Mouse (Mus musculus) ES-E14 (cell line): ENCODE results near the gene Dgat2. TPM values are rescaled to one million over a fixed set of nuclear protein-coding genes. Genes with fewer than 3 reads are reported as not detected.

Experiments used
- DNase-seq: peaks from one replicate; pipeline ENCODE4 v3.0.0-alpha.2; 2013; ENCODE audit warnings: low read depth, low spot score
- H3K27ac ChIP-seq: 2 replicates; pipeline ENCODE4 v1.5.1; 2012; ENCODE audit warnings: low read depth, mild to moderate bottlenecking, low read length, moderate library complexity, mixed read lengths; ENCODE audit not compliant: poor library complexity, insufficient read depth, severe bottlenecking
- H3K36me3 ChIP-seq: 2 replicates; pipeline ENCODE4 v1.6.1; 2012; ENCODE audit warnings: mild to moderate bottlenecking, low read length, moderate library complexity, mixed read lengths; ENCODE audit not compliant: control insufficient read depth, poor library complexity, insufficient read depth, severe bottlenecking
- H3K4me1 ChIP-seq, 2 experiments: fragments of 150-350 bp in 1 of 2; sonication (generic) in 1 of 2; 2 replicates each; pipeline ENCODE4 v1.6.1; 2012; ENCODE audit warnings: low read length in 2 of 2, mild to moderate bottlenecking in 1 of 2, mixed read lengths in 1 of 2; ENCODE audit not compliant: control insufficient read depth in 2 of 2, insufficient read depth in 2 of 2, poor library complexity in 1 of 2
- H3K4me3 ChIP-seq, 2 experiments: fragments of 150-350 bp in 1 of 2; sonication (generic) in 1 of 2; 2 replicates each; pipeline ENCODE4 v1.5.1; 2012; ENCODE audit warnings: low read length in 2 of 2, low read depth in 1 of 2, mild to moderate bottlenecking in 1 of 2, mixed read lengths in 1 of 2; ENCODE audit not compliant: insufficient read depth in 1 of 2, poor library complexity in 1 of 2, severe bottlenecking in 1 of 2
- H3K9ac ChIP-seq: 2 replicates; pipeline ENCODE4 v1.6.1; 2012; ENCODE audit warnings: low read depth, mild to moderate bottlenecking, low read length, mixed read lengths; ENCODE audit not compliant: poor library complexity, insufficient read depth, severe bottlenecking
- H3K9me3 ChIP-seq: fragments of 150-350 bp; sonication (generic); 2 replicates; pipeline ENCODE4 v1.6.1; 2012; ENCODE audit warnings: low read depth, mild to moderate bottlenecking, low read length; ENCODE audit not compliant: control insufficient read depth, insufficient read depth
- CHD2 ChIP-seq: IDR thresholded peaks from 2 replicates; pipeline ENCODE4 v1.6.1; 2014; ENCODE audit warnings: mild to moderate bottlenecking, low read depth, low read length, inconsistent platforms
- HCFC1 ChIP-seq: IDR thresholded peaks from 2 replicates; pipeline ENCODE4 v1.6.1; 2012; ENCODE audit warnings: low read length, inconsistent platforms, borderline replicate concordance; ENCODE audit not compliant: insufficient read depth
- MAFK ChIP-seq: IDR thresholded peaks from 2 replicates; pipeline ENCODE4 v1.6.1; 2014; ENCODE audit warnings: mild to moderate bottlenecking, low read depth, low read length, inconsistent platforms; ENCODE audit not compliant: insufficient read depth
- ZC3H11A ChIP-seq: IDR thresholded peaks from 2 replicates; pipeline ENCODE4 v1.6.1; 2012; ENCODE audit warnings: low read depth, mild to moderate bottlenecking, inconsistent platforms, low read length, borderline replicate concordance
- ZNF384 ChIP-seq: IDR thresholded peaks from 2 replicates; pipeline ENCODE4 v1.6.1; 2012; ENCODE audit warnings: low read depth, low read length, inconsistent platforms
- in situ Hi-C, 2 experiments: fragments of 600-800 bp; cut with MboI; formaldehyde crosslinking; loops; one replicate each; pipeline ENCODE4 v1.15.1; 2025; ENCODE audit warnings: low sequenced_read_pairs in 2 of 2, inconsistent platforms in 1 of 2; ENCODE audit not compliant: unreplicated experiment in 2 of 2
- total RNA-seq: library from RNA; depleted of rRNA; stranded (reverse); fragments of 300-350 nt; gene quantifications from 2 replicates; pipeline ENCODE4 v1.2.3, GENCODE M21; 2012

Gene Dgat2
- total RNA-seq, 1 experiment: 17.0 TPM

DNA sequence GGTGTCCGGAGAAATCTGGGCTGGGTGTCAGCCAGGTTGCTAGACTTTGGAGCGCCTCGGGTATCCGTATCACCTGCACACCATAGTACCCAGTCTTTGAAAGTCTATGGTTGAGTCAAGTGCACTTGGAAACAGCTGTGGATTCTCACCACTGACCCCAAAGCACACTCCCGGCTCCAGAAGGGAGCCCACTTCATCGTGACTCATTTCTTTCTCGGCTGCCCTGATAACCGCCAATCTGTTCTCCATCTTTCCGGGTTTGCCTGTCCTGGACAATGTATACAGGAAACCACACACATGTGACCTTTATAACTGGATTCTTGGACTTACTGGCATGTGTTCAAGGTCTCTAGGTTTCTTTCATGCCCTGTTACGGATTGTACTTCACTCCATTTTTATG is 44.1 kb upstream of the Dgat2 start:
- Histone ChIP-seq H3K4me1 (no peaks in the 10 kb centered on the region), H3K4me3 (no peak overlapping the region), H3K9ac (no peak overlapping the region), H3K9me3 (no peaks in the 10 kb centered on the region), H3K27ac (no peak overlapping the region), H3K36me3 (no peaks in the 10 kb centered on the region)
- TF ChIP-seq ZNF384 (no peak), ZC3H11A (no peak), HCFC1 (no peak), MAFK (no peak), CHD2 (no peak)
- in situ Hi-C loops: no loop called here
- no peak for DNase-seq

DNA sequence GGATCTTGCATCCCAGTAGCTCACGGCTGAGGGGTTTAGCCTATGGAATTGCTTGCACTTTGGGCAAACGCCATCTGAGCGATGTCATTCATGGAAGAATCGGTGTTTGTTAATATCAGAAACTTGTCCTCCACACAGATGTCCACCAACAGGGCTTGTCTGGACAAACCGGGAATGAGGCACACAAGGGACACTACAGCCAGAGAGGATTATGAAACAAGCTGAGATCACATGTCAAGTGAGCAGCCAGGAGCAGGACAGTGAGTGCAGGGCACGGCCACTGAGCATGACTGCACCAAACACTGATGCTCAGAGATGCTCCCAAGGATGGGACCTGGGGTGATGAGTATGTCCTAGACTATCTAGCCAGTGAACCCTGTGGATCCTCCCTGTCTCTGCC is 42.9 kb upstream of the Dgat2 start:
- no peaks in the 10 kb centered on the region for H3K4me1 ChIP-seq

DNA sequence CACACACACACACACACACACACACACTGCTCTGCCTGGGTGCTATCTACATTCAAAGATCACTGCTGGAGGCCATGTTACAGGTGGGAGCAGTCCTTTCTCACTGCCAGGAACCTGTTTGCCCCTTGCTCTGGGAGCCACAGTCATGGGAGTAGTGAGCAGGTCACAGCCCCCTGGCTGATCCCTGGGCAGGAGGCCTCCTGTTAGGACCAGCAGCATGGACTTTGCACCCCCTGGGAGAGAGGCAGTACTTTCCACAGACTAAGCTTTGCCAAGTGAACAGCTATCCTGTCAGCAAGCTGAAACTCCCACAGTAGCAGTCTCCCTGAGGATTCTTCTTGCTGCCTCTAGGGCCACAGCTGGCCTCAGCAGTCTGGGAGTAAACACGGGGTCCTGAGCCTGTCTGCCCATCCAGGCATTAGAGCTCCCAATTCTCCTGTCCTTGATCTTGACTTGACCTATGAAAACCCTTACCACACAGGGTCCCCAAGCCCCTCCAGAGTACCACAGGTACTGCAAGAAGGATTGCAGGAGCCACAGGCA is 42.2 kb upstream of the Dgat2 start:
- no peak overlapping the region for H3K4me3 ChIP-seq
- in situ Hi-C loops: no loop called here
- no peak for TF ChIP-seq MAFK
- no peak for TF ChIP-seq ZNF384
- TF ChIP-seq CHD2: no peak
- no peak for TF ChIP-seq HCFC1
- no peak for TF ChIP-seq ZC3H11A
- no peaks in the 10 kb centered on the region for H3K9me3 ChIP-seq
- H3K27ac ChIP-seq: no peak overlapping the region
- no peak for DNase-seq
- no peaks in the 10 kb centered on the region for H3K36me3 ChIP-seq
- H3K9ac ChIP-seq: no peak overlapping the region
- no peaks in the 10 kb centered on the region for H3K4me1 ChIP-seq

More for the DNA sequence above, 42.9 kb upstream of the Dgat2 start:
- in situ Hi-C loops: no loop called here
- H3K4me3 ChIP-seq: no peak overlapping the region
- H3K9me3 ChIP-seq: no peaks in the 10 kb centered on the region
- no peak overlapping the region for H3K9ac ChIP-seq
- H3K36me3 ChIP-seq: no peaks in the 10 kb centered on the region
- no peak for TF ChIP-seq MAFK
- no peak for TF ChIP-seq ZNF384
- no peak for TF ChIP-seq ZC3H11A
- TF ChIP-seq CHD2: no peak
- no peak overlapping the region for H3K27ac ChIP-seq
- DNase-seq: no peak

DNA sequence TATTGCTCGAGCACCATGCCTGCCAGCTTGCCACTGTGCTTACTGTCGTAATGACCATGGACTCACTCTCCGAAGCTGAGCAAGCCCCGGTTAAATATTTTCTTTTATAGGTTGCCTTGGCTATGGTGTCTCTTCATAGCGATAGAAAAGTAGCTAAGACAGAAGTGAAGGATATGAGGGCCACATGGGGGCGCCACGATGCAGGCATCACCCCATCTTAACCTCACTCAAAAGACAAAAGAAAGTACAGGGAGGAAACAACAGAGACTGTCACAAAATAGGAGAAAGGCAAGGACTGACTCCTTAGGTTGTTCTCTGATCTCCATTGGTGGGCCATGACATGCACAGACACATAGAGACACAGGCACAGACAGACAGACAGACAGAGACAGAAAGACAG is 41.7 kb upstream of the Dgat2 start:
- Histone ChIP-seq H3K9ac (no peak overlapping the region), H3K9me3 (no peaks in the 10 kb centered on the region), H3K27ac (no peak overlapping the region), H3K36me3 (no peaks in the 10 kb centered on the region), H3K4me3 (no peak overlapping the region), H3K4me1 (no peaks in the 10 kb centered on the region)
- no peak for DNase-seq
- TF ChIP-seq MAFK (no peak), ZNF384 (no peak), HCFC1 (no peak), ZC3H11A (no peak), CHD2 (no peak)
- in situ Hi-C loops: no loop called here

DNA sequence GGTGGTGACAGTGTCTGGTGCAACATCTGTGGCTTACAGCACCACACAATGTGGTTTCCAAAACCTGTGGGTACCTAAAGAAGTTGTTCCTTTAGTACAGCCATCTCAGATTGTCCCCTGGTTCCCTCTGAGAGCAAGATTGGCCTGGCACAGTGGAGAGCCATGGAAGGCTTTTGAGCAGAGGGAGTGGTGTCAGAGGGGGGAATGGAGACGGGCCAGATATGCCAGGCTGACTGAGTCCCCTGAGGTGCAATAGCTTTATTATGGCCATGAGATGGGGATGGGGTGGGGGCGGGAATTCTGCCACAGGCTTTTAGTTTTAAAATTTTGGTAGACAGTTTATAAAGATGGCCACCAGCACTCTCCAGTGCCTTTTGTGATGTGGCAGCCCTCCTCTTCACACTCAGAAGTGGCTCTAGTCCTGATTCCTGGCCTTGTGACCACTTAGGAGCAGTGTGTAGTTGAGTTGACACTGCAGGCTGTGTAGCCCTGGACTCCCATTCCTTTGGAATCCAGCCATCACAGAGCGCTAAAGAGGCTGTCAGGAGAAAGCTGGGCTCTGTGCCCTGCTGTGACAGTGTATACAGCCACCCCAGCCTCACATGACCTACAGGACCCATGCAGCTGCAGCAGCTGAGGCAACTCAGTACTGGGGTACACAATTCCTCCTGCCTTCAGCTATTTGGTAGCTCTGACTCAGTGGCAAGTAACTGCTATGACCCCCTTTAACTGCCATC is 35.0 kb upstream of the Dgat2 start:
- Histone ChIP-seq H3K27ac (no peak overlapping the region), H3K4me3 (no peak overlapping the region), H3K4me1 (no peaks in the 10 kb centered on the region), H3K9me3 (no peaks in the 10 kb centered on the region), H3K36me3 (no peaks in the 10 kb centered on the region), H3K9ac (no peak overlapping the region)
- no peak for DNase-seq
- TF ChIP-seq ZC3H11A (no peak), CHD2 (no peak), HCFC1 (no peak), MAFK (no peak), ZNF384 (no peak)
- in situ Hi-C loops: no loop called here
